Mouse (Mus musculus) spleen, adult 2 months (tissue): Measurements from ENCODE around the gene Stx1a. TPM values are rescaled to one million over a fixed set of nuclear protein-coding genes. Genes with fewer than 3 reads are reported as not detected.

ENCODE experiments used
- DNase-seq, 2 experiments: peaks; one replicate each; pipeline versions ENCODE4 v3.0.0 to v3.0.0-alpha.2; 2012 to 2021; ENCODE audit warnings: low spot score in 2 of 2, low read depth in 1 of 2
- H3K27ac ChIP-seq: fragments of 200-500 bp; 2 replicates; pipeline ENCODE4 v1.5.1; 2012; ENCODE audit warnings: low read length, inconsistent platforms; ENCODE audit not compliant: insufficient read depth
- H3K27me3 ChIP-seq: fragments of 200-500 bp; 2 replicates; pipeline ENCODE4 v1.6.1; 2012; ENCODE audit warnings: mild to moderate bottlenecking, moderate library complexity, low read length, inconsistent platforms; ENCODE audit not compliant: control insufficient read depth, insufficient read depth
- H3K36me3 ChIP-seq: fragments of 200-500 bp; 2 replicates; pipeline ENCODE4 v1.6.1; 2012; ENCODE audit warnings: mild to moderate bottlenecking, low read length, inconsistent platforms; ENCODE audit not compliant: control insufficient read depth, insufficient read depth
- H3K4me1 ChIP-seq: fragments of 200-500 bp; 2 replicates; pipeline ENCODE4 v1.6.1; 2011; ENCODE audit warnings: inconsistent platforms; ENCODE audit not compliant: control insufficient read depth, insufficient read depth, insufficient read length
- H3K4me3 ChIP-seq: fragments of 200-500 bp; 2 replicates; pipeline ENCODE4 v1.5.1; 2011; ENCODE audit warnings: mild to moderate bottlenecking, inconsistent platforms; ENCODE audit not compliant: insufficient read depth, insufficient read length; ENCODE audit errors: extremely low read depth
- CTCF ChIP-seq: fragments of 200-500 bp; IDR thresholded peaks from 2 replicates; pipeline ENCODE4 v1.5.1; 2011; ENCODE audit warnings: mild to moderate bottlenecking, inconsistent platforms; ENCODE audit not compliant: insufficient read depth, insufficient read length, insufficient replicate concordance; ENCODE audit errors: extremely low read depth
- POLR2A ChIP-seq: fragments of 200-500 bp; IDR thresholded peaks from 2 replicates; pipeline ENCODE4 v1.6.1; 2011; ENCODE audit warnings: low read depth, low read length, inconsistent platforms
- WGBS: fragments of 180-500 bp; shearing (Covaris S2); methylation state at CpG from one replicate; pipeline ENCODE4 v1.1.7; 2018; 5-methylcytosine and 5-hydroxymethylcytosine counted together
- polyA plus RNA-seq: library from polyadenylated mRNA; depleted of rRNA; stranded (reverse); fragments of >200 nt; gene quantifications from 2 replicates; pipeline ENCODE4 v1.2.3, GENCODE M21; 2012

Stx1a gene
- polyA plus RNA-seq, 1 experiment = 8.5 TPM

DNA sequence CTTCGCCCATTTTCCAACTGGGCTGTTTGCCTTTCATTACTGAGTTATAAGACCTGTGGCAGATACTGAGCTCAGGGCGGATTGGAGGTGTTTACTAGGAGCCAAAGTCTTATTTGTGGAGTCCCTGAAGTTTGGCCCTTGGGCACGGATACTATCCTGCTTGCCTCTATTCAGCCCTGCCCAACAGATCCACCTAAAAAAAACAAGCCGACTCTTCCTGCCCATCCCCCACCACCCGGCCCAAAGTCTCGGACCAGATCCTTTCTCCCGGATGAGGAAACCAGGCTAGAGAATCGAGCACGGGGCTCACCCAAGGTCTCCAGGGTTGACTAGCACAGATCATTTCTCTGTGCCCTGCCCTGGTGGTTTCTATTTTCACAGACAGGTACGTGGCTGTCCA, 42.1 kb upstream of the Stx1a start:
- Histone ChIP-seq H3K4me1 (no peaks in the 10 kb centered on the region), H3K4me3 (no peak overlapping the region), H3K27ac (no peak overlapping the region), H3K27me3 (no peaks in the 10 kb centered on the region), H3K36me3 (no peaks in the 10 kb centered on the region)
- no peak for DNase-seq
- TF ChIP-seq CTCF (no peak), POLR2A (no peak)
- 74% methylated on average over 10 of the region's 10 CpGs for WGBS

DNA sequence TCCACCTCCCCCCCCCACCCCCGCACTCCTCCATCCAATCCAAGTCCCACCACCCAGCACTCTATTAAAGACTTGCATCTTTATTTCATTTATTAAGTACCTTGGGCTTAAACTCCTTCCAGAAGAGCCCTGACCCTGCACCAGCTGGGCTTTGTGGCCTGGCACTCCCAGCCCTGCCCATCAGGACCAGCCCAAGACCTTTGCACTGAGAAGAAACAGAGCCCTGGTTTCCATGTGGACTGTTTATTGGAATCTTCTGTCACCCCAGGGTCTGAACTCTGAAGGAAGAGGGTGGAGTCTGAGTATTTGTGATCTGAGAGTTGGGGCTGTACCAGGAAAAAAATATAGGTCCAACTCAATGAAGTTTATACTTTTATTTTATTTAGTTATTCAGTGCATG, 40.2 kb upstream of the Stx1a start:
- H3K4me1 ChIP-seq = peaks cover 5% of the 10 kb centered on the region
- H3K36me3 ChIP-seq = no peaks in the 10 kb centered on the region
- TF ChIP-seq CTCF = no peak
- no peak for TF ChIP-seq POLR2A
- no peak overlapping the region for H3K4me3 ChIP-seq
- DNase-seq = no peak
- H3K27me3 ChIP-seq = peaks cover 5% of the 10 kb centered on the region
- no peak overlapping the region for H3K27ac ChIP-seq
- 100% methylated on average over 1 of the region's 1 CpGs for WGBS

DNA sequence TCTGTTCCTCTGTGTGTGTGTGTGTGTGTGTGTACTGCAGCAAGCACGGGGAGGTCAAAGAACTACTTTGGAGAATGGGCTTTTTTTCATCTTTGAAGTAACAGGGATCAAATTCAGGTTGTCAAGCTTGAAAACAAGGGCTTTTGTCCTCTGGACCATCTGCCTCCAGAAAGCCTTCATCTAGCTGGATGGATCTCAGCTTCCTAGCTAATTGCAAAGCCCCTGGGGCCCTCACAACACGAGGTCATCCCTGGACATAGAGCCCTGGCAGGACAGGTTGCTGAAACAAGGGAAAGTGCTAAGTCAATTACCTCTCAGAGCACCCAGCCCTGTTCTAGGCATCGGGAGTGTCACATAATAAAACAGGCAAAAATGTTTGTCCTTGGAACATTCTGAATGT, 39.5 kb upstream of the Stx1a start:
- H3K27me3 ChIP-seq = peaks cover 5% of the 10 kb centered on the region
- H3K4me1 ChIP-seq = peaks cover 5% of the 10 kb centered on the region
- H3K36me3 ChIP-seq = no peaks in the 10 kb centered on the region
- H3K27ac ChIP-seq = no peak overlapping the region
- TF ChIP-seq POLR2A (no peak), CTCF (no peak)
- 64% methylated on average over 3 of the region's 3 CpGs for WGBS
- H3K4me3 ChIP-seq = no peak overlapping the region
- DNase-seq = no peak

DNA sequence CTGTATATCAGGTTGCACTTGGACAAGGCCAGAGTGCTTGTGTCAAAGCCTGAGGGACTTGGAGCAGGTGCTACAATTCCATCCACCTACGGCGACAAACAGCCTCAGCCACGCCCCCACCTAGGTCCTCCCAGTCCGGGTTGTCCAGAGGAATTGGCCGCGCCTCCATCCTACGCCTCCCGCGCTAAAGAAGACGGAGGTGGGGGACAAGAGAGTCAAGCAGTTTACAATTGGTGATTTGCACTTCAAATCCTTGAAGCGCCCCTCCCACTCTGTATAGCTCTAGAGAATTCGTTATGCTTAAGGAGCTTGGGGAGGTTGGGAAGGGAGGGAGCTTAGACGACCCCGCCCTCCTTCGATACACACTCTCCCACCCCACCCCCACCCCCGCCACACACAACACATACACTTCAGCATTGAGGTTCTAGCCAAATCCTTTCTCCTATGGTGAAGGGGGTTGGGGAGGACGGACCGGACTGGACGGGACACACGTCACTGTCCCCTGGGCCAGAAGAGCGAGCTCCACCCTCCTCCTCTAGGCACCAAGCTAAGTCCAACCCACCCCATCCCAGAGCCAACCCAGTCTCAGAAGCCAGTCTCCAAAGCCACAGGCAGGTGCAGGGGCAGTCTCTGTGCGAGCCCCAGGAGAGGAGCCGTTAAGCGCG, 37.5 kb upstream of the Stx1a start, which contains the start of gene Cldn3:
Gene Cldn3 (plus strand): TSS at position 582 of the 665 bp plus-strand sequence.
- 11% methylated on average over 25 of the region's 25 CpGs for whole genome bisulfite sequencing
- Histone ChIP-seq H3K27me3 (peaks cover 5% of the 10 kb centered on the region), H3K4me1 (peaks cover 5% of the 10 kb centered on the region), H3K4me3 (no peak within 1 kb of the TSS), H3K36me3 (no peaks in the 10 kb centered on the region), H3K27ac (no peak within 1 kb of the TSS)
- DNase-seq = no peak
- TF ChIP-seq POLR2A = no peak
- no peak for TF ChIP-seq CTCF

- H3K36me3 ChIP-seq = no peaks in the 10 kb centered on the region
- TF ChIP-seq POLR2A (no peak), CTCF (no peak)
- H3K4me3 ChIP-seq = no peak overlapping the region
- WGBS = 6% methylated on average over 79 of the region's 79 CpGs
- no peak for DNase-seq
- H3K27ac ChIP-seq = no peak overlapping the region
- peaks cover 5% of the 10 kb centered on the region for H3K27me3 ChIP-seq
- H3K4me1 ChIP-seq = peaks cover 5% of the 10 kb centered on the region
These were observed 36.7 kb upstream of the Stx1a start for GRCm38 (mm10) chr5:134986298-134987268.

DNA sequence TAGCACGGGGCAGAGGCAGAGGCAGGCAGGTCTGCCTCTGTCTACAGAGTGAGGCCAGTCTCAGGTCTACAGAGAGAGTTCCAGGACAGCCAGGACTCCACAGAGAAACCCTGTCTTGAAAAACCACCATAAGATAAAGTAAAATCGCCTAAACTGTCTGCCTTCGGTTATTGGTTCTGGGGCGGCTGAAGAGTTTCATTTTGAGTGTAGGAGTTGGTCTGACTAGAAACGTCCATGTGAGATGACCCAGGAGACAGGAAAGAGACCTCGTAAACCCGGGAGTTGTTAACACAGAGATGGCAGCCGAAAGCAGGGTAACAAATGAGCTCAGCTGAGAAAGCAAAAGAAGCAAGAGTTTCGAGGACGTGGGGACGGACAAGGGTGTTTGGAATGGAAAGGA, 34.1 kb upstream of the Stx1a start:
- 60% methylated on average over 11 of the region's 11 CpGs for WGBS
- peaks cover 5% of the 10 kb centered on the region for H3K4me1 ChIP-seq
- TF ChIP-seq CTCF = no peak
- no peak for TF ChIP-seq POLR2A
- DNase-seq = no peak
- H3K27ac ChIP-seq = no peak overlapping the region
- H3K27me3 ChIP-seq = peaks cover 5% of the 10 kb centered on the region
- no peaks in the 10 kb centered on the region for H3K36me3 ChIP-seq
- H3K4me3 ChIP-seq = no peak overlapping the region

DNA sequence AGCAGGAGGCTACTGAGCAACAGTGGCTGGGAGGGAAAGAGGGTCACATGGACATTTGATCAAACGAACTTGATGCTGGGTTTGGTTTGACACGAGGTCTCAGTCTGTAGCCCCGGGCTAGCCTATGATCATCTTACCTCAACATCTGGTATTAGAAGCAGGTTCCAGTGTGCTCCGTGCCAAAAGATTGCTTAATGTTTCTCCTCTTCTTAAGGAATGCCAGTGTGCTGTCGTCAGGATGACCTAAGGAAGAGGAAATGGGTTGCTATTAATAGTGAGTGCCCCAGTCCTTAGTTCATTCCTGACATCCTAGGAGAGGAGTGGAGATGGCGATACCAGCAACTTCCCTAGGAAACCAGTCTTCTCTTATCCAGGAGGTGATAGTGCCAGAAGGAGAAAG, 33.5 kb upstream of the Stx1a start:
- H3K36me3 ChIP-seq = no peaks in the 10 kb centered on the region
- H3K4me3 ChIP-seq = no peak overlapping the region
- peaks cover 5% of the 10 kb centered on the region for H3K27me3 ChIP-seq
- DNase-seq = no peak
- WGBS = 50% methylated on average over 6 of the region's 6 CpGs
- H3K4me1 ChIP-seq = peaks cover 5% of the 10 kb centered on the region
- TF ChIP-seq CTCF (no peak), POLR2A (no peak)
- no peak overlapping the region for H3K27ac ChIP-seq
